Mouse (Mus musculus): Measurements from ENCODE around the gene Bicra. TPM values are rescaled to one million over a fixed set of nuclear protein-coding genes. Genes with fewer than 3 reads are reported as not detected.

The Bicra gene
- polyA plus RNA-seq, 1 experiment from 2014 or later: 4.7 TPM

DNA sequence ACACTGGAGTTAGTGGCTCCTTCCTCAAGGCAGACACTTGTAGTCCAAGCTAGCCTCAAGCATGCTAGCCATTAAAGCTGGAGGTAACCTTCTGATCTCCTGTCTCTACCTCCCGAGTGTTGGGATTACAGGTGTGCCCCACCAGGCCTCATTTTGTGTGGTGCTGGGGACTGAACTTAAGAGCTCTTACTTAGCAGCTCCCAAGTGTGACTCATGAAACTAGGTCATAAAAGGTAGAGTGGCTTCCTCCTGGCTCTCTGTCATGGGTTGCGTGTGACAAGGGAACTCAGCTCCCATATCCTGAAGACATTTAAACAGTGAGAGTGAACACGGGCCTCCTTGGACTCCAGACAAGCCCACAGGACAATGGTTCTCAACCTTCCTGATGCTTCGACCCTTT lies 53.9 kb downstream of the Bicra start:
- H3K9ac ChIP-seq (ENCODE audit: low read length): no peak overlapping the region

DNA sequence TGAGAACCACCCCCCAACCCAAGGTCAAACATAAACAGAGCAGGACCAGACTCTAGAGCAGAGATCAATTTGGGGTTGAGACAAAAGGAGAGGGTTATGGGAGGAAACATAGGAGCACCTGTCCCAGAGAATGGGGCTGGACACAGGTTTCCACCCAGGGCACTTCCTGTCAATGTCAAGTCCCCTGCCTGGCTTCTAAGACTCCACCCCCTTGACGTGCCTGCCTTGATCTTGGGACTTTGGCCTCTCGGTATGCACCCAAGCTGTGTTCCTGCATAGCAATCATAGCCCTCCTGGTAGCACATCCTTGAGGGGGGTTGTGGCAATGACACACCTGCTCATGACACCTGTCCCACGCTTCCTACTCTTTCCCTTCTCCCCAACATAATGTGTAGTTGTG lies 54.6 kb downstream of the Bicra start:
- no peak overlapping the region for H3K9ac ChIP-seq (ENCODE audit: low read length)
- peaks cover 35% of the 10 kb centered on the region for H3K36me3 ChIP-seq (ENCODE audit: control insufficient read depth, insufficient read depth)
- H3K9me3 ChIP-seq (replicated peaks; ENCODE audit: control insufficient read depth, low read length): no peaks in the 10 kb centered on the region
- 68% methylated on average over 3 of the region's 3 CpGs for WGBS
- H3K4me3 ChIP-seq (ENCODE audit: low read length): no peak overlapping the region
- ATAC-seq (replicated peaks; ENCODE audit: extremely low read depth, insufficient read depth, low FRiP score): no peak
- H3K27ac ChIP-seq (ENCODE audit: low read length): no peak overlapping the region
- no peak overlapping the region for H3K4me2 ChIP-seq (ENCODE audit: low read depth, low read length)
- no peaks in the 10 kb centered on the region for H3K4me1 ChIP-seq (ENCODE audit: control insufficient read depth, insufficient read depth, low read length)
- H3K27me3 ChIP-seq (ENCODE audit: control insufficient read depth, insufficient read depth, low read length): no peaks in the 10 kb centered on the region

More for the DNA sequence above, 53.9 kb downstream of the Bicra start:
- H3K36me3 ChIP-seq (ENCODE audit: control insufficient read depth, insufficient read depth): peaks cover 30% of the 10 kb centered on the region
- H3K4me1 ChIP-seq (ENCODE audit: control insufficient read depth, insufficient read depth, low read length): no peaks in the 10 kb centered on the region
- no peak overlapping the region for H3K4me3 ChIP-seq (ENCODE audit: low read length)
- no peak for ATAC-seq (replicated peaks; ENCODE audit: extremely low read depth, insufficient read depth, low FRiP score)
- no peaks in the 10 kb centered on the region for H3K9me3 ChIP-seq (replicated peaks; ENCODE audit: control insufficient read depth, low read length)
- 86% methylated on average over 4 of the region's 4 CpGs for WGBS
- H3K27me3 ChIP-seq (ENCODE audit: control insufficient read depth, insufficient read depth, low read length): no peaks in the 10 kb centered on the region
- no peak overlapping the region for H3K27ac ChIP-seq (ENCODE audit: low read length)
- no peak overlapping the region for H3K4me2 ChIP-seq (ENCODE audit: low read depth, low read length)

DNA sequence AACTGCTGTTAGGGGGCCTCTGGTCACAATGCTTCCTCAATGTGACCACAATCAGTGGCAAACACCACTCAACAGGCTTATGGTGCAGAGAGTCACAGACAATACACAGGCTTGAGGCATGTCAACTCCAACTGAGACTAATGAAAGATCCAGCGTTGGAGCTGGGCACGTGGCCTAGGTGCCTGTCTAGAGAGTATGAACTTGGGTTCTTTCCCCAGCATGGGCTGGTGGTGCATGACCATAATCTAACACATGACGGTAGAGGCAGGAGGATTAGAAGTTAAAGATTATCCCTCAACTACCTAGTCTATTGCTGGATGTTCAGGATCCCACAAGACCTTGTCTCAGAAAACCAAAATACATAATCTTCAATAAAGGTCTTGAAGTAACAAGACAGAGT lies 56.0 kb downstream of the Bicra start:
- 87% methylated on average over 3 of the region's 3 CpGs for WGBS
- no peak overlapping the region for H3K4me3 ChIP-seq (ENCODE audit: low read length)
- H3K9ac ChIP-seq (ENCODE audit: low read length): no peak overlapping the region
- H3K27me3 ChIP-seq (ENCODE audit: control insufficient read depth, insufficient read depth, low read length): no peaks in the 10 kb centered on the region
- peaks cover 43% of the 10 kb centered on the region for H3K36me3 ChIP-seq (ENCODE audit: control insufficient read depth, insufficient read depth)
- no peaks in the 10 kb centered on the region for H3K4me1 ChIP-seq (ENCODE audit: control insufficient read depth, insufficient read depth, low read length)
- no peak for ATAC-seq (replicated peaks; ENCODE audit: extremely low read depth, insufficient read depth, low FRiP score)
- no peak overlapping the region for H3K4me2 ChIP-seq (ENCODE audit: low read depth, low read length)
- no peaks in the 10 kb centered on the region for H3K9me3 ChIP-seq (replicated peaks; ENCODE audit: control insufficient read depth, low read length)
- no peak overlapping the region for H3K27ac ChIP-seq (ENCODE audit: low read length)

DNA sequence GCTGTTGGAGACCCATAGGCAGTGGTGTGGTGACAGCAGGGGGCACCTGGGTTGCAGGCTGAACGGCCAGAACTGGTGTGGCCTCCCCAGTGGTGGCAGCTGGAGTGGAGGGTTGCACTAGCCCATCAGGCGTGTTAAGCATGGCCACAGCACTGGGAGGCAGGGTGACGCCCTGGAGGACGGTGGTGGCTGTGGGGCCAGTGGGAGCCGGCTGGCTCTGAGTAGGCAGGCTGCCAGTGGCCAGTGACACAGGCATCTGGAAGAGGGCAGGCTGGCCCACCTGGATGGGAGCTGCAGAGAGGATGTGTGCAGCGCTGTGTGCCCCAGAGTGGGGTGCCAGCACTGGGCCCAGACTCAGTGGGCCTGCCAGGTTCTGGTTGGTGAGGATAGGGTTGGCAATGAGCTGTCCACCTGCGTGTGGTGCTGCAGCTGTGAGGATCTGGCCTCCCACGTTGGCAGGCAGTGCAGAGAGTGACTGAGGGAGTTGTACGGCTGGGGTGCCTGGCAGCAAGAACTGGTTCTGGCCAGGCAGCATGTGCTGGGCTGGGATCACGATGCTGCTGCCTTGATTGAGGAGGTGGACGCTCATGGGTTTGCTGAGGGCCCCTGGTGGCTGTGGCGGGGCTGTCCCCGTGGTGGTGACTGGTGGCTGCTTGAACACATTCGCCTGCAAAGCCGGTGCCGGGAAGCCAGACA lies 59.9 kb downstream of the Bicra start:
- Histone ChIP-seq H3K9me3 (replicated peaks; ENCODE audit: control insufficient read depth, low read length) (no peaks in the 10 kb centered on the region), H3K4me2 (ENCODE audit: low read depth, low read length) (no peak overlapping the region), H3K4me1 (ENCODE audit: control insufficient read depth, insufficient read depth, low read length) (no peaks in the 10 kb centered on the region), H3K4me3 (ENCODE audit: low read length) (no peak overlapping the region), H3K27ac (ENCODE audit: low read length) (no peak overlapping the region), H3K36me3 (ENCODE audit: control insufficient read depth, insufficient read depth) (peaks cover 32% of the 10 kb centered on the region), H3K27me3 (ENCODE audit: control insufficient read depth, insufficient read depth, low read length) (no peaks in the 10 kb centered on the region), H3K9ac (ENCODE audit: low read length) (no peak overlapping the region)
- WGBS: 88% methylated on average over 16 of the region's 16 CpGs
- no peak for ATAC-seq (replicated peaks; ENCODE audit: extremely low read depth, insufficient read depth, low FRiP score)

DNA sequence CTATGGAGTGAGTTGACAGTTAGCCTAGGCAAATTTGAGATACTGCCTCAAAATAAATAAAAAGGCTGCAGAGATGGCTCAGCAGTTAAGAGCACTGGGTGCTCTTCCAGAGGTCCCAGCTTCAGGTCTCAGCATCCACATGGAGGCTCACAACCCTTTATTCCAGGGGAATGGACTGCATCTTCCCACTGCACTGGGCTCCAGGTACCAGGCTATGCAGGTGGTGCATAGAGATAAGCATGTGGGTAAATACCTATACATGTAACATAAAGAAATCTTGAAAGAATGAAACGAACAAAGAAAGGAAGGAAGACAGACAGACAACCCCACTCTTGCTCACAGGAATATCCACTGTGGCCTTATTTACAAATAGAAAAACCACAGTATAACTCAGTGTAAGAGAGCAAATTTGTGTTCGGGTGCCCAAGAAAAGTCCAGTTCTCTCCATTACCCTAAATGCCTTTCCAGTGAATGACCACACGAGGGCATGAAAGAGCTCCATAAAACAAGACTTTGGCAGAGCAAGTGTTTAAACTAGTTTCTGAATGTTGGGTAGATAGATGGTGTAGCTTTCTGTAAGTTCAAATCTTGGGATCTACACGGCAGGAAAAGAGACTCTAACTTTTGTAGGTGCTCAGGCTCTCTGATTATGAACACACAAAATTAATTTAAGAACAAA lies 64.9 kb downstream of the Bicra start:
- Histone ChIP-seq H3K9ac (ENCODE audit: low read length) (no peak overlapping the region; the same call in 1 of the 2 replicates), H3K27me3 (ENCODE audit: control insufficient read depth, insufficient read depth, low read length) (no peaks in the 10 kb centered on the region), H3K4me3 (ENCODE audit: low read length) (no peak overlapping the region), H3K4me2 (ENCODE audit: low read depth, low read length) (no peak overlapping the region), H3K27ac (ENCODE audit: low read length) (no peak overlapping the region), H3K4me1 (ENCODE audit: control insufficient read depth, insufficient read depth, low read length) (peaks cover 28% of the 10 kb centered on the region), H3K36me3 (ENCODE audit: control insufficient read depth, insufficient read depth) (peaks cover 19% of the 10 kb centered on the region), H3K9me3 (replicated peaks; ENCODE audit: control insufficient read depth, low read length) (no peaks in the 10 kb centered on the region)
- ATAC-seq (replicated peaks; ENCODE audit: extremely low read depth, insufficient read depth, low FRiP score): no peak
- whole genome bisulfite sequencing: 32% methylated on average over 4 of the region's 4 CpGs

DNA sequence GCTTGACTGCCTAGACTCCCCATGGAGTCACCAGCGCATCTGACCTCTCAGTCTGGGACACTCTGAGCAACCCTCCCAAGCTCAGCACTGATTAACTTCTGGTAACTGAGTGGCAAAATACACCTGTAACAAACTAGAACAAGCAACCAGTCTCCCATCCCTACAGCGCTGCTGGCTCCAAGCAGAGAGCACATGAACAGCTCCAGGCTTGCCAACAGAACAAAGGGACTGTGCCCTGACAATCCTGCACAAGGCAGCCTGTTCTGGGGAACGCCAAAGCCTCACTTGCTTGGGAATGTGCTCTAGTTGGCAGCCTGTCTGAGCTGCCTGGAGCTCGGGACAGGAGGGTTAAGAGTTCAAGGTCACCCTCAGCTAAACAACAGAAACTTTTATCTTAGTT lies 66.2 kb downstream of the Bicra start:
- Histone ChIP-seq H3K36me3 (ENCODE audit: control insufficient read depth, insufficient read depth) (peaks cover 13% of the 10 kb centered on the region), H3K27me3 (ENCODE audit: control insufficient read depth, insufficient read depth, low read length) (no peaks in the 10 kb centered on the region), H3K4me1 (ENCODE audit: control insufficient read depth, insufficient read depth, low read length) (peaks cover 28% of the 10 kb centered on the region), H3K9ac (ENCODE audit: low read length) (peak overlapping the region; percentile 1), H3K9me3 (replicated peaks; ENCODE audit: control insufficient read depth, low read length) (no peaks in the 10 kb centered on the region), H3K4me2 (ENCODE audit: low read depth, low read length) (no peak overlapping the region), H3K27ac (ENCODE audit: low read length) (peak overlapping the region; percentile 88), H3K4me3 (ENCODE audit: low read length) (no peak overlapping the region)
- peak; percentile 64 for ATAC-seq (replicated peaks; ENCODE audit: extremely low read depth, insufficient read depth, low FRiP score)
- WGBS: 54% methylated on average over 4 of the region's 4 CpGs

DNA sequence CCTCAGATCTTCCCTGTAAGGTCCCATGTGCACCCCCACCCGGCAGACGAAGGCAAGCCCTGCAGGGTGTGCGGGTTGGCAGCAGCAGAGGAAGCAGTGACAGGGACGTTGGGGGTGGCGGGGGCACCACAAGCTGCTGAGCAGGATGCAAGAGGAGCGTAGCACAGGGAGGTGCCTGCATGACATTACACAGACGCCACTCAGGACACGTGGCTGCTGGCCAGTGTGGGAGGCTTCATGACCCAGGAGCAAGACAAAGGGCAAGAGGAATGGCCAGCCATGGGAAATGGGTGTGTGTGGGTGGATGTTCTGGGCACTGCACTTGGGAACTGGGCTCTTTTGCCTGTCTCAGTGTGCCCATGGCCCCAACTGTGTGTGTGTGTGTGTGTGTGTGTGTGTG lies 67.5 kb downstream of the Bicra start:
- Histone ChIP-seq H3K9me3 (replicated peaks; ENCODE audit: control insufficient read depth, low read length) (no peaks in the 10 kb centered on the region), H3K4me1 (ENCODE audit: control insufficient read depth, insufficient read depth, low read length) (peaks cover 28% of the 10 kb centered on the region), H3K9ac (ENCODE audit: low read length) (no peak overlapping the region), H3K4me2 (ENCODE audit: low read depth, low read length) (no peak overlapping the region), H3K27ac (ENCODE audit: low read length) (0 out of 2 replicates have a peak overlapping the region, but pooled peaks have one; percentile 88), H3K27me3 (ENCODE audit: control insufficient read depth, insufficient read depth, low read length) (no peaks in the 10 kb centered on the region), H3K36me3 (ENCODE audit: control insufficient read depth, insufficient read depth) (peaks cover 13% of the 10 kb centered on the region), H3K4me3 (ENCODE audit: low read length) (no peak overlapping the region)
- peak; percentile 66 for ATAC-seq (replicated peaks; ENCODE audit: extremely low read depth, insufficient read depth, low FRiP score)
- 32% methylated on average over 8 of the region's 8 CpGs for WGBS

DNA sequence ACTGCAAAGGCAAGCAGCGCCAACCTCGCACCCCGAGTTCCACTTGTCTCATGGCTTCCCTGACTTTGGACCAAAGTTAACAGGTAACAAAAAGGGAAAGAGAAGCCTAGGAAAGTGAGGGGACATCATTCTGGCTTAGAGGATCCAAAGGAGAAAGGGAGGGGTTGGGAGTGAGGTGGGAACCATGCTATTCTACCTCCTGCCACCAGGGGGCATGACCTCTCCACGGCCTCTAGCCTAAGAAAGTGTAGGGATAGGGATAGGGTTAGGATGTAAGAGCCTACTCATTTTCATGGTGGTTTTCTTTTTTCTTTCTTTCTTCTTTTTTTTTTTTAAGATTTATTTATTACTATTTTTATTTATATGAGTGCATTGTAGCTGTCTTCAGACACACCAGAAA lies 71.8 kb downstream of the Bicra start:
- H3K36me3 ChIP-seq (ENCODE audit: control insufficient read depth, insufficient read depth): peaks cover 29% of the 10 kb centered on the region
- WGBS: 70% methylated on average over 4 of the region's 4 CpGs

DNA sequence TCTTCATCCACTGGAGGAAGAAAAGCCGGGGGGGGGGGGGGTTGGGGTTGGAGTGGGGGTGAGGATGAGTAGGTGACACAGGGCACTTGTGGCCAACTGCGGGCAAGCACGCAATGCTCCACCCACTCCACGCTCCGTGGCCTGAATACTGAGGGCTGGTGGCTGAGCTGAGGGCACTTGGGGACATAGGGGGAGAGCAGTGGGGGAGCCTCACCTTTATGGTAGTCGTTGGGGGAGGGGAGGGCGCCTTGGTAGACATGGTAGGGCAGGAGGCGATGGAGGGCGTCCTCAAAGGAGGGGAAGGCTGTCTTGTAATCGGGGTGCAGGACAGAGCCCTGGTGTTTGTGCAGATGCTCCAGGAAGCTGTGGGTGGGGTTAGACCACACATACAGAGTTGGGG lies 72.3 kb downstream of the Bicra start:
- Histone ChIP-seq H3K27me3 (ENCODE audit: control insufficient read depth, insufficient read depth, low read length) (no peaks in the 10 kb centered on the region), H3K36me3 (ENCODE audit: control insufficient read depth, insufficient read depth) (peaks cover 30% of the 10 kb centered on the region), H3K4me2 (ENCODE audit: low read depth, low read length) (no peak overlapping the region), H3K9me3 (replicated peaks; ENCODE audit: control insufficient read depth, low read length) (no peaks in the 10 kb centered on the region), H3K9ac (ENCODE audit: low read length) (no peak overlapping the region), H3K4me3 (ENCODE audit: low read length) (no peak overlapping the region), H3K27ac (ENCODE audit: low read length) (no peak overlapping the region), H3K4me1 (ENCODE audit: control insufficient read depth, insufficient read depth, low read length) (peaks cover 8% of the 10 kb centered on the region)
- ATAC-seq (replicated peaks; ENCODE audit: extremely low read depth, insufficient read depth, low FRiP score): no peak
- 91% methylated on average over 10 of the region's 10 CpGs for WGBS

More for the DNA sequence above, 71.8 kb downstream of the Bicra start:
- Histone ChIP-seq H3K27me3 (ENCODE audit: control insufficient read depth, insufficient read depth, low read length) (no peaks in the 10 kb centered on the region), H3K9ac (ENCODE audit: low read length) (no peak overlapping the region), H3K9me3 (replicated peaks; ENCODE audit: control insufficient read depth, low read length) (no peaks in the 10 kb centered on the region), H3K4me3 (ENCODE audit: low read length) (no peak overlapping the region), H3K4me2 (ENCODE audit: low read depth, low read length) (no peak overlapping the region), H3K27ac (ENCODE audit: low read length) (no peak overlapping the region), H3K4me1 (ENCODE audit: control insufficient read depth, insufficient read depth, low read length) (peaks cover 12% of the 10 kb centered on the region)
- ATAC-seq (replicated peaks; ENCODE audit: extremely low read depth, insufficient read depth, low FRiP score): no peak

All from heart, embryonic 16.5 days (tissue).